Mouse (Mus musculus) lung, postnatal 0 days (tissue): ENCODE data around the gene Med19. TPM values are rescaled to one million over a fixed set of nuclear protein-coding genes. Genes with fewer than 3 reads are reported as not detected.
A peak's percentile ranks its signal among the peaks of the same experiment; 100 is the strongest.

ENCODE experiments used
- ATAC-seq: fragments of 200-750 bp; cut with Nextera tagmentation; 2 replicates; pipeline ENCODE4 v1.8.0; 2017; ENCODE audit warnings: moderate library complexity
- DNase-seq: peaks from one replicate; pipeline ENCODE4 v3.0.0-alpha.2; 2016; ENCODE audit warnings: low spot score
- H3K27ac ChIP-seq: fragments of 300-500 bp; sonication (generic); 2 replicates; pipeline ENCODE4 v1.5.1; 2014; ENCODE audit warnings: antibody characterized with exemption, mild to moderate bottlenecking, low read length, mixed read lengths
- H3K27me3 ChIP-seq: fragments of 300-500 bp; sonication (generic); replicated peaks from 2 replicates; pipeline ENCODE4 v1.6.1; 2014; ENCODE audit warnings: low read length, mixed read lengths; ENCODE audit not compliant: insufficient read depth
- H3K36me3 ChIP-seq: fragments of 300-500 bp; sonication (generic); 2 replicates; pipeline ENCODE4 v1.6.1; 2014; ENCODE audit warnings: low read length, mixed read lengths; ENCODE audit not compliant: insufficient read depth
- H3K4me1 ChIP-seq: fragments of 300-500 bp; sonication (generic); 2 replicates; pipeline ENCODE4 v1.6.1; 2014; ENCODE audit warnings: antibody characterized with exemption, low read depth, low read length, mixed read lengths; ENCODE audit not compliant: insufficient read depth
- H3K4me2 ChIP-seq: fragments of 300-500 bp; sonication (generic); replicated peaks from 2 replicates; pipeline ENCODE4 v1.6.1; 2014; ENCODE audit warnings: low read depth, mild to moderate bottlenecking, low read length, moderate library complexity, mixed read lengths
- H3K4me3 ChIP-seq: fragments of 300-500 bp; sonication (generic); 2 replicates; pipeline ENCODE4 v1.5.1; 2014; ENCODE audit warnings: low read depth, low read length
- H3K9ac ChIP-seq: fragments of 300-500 bp; sonication (generic); replicated peaks from 2 replicates; pipeline ENCODE4 v1.6.1; 2014; ENCODE audit warnings: low read depth, mild to moderate bottlenecking
- H3K9me3 ChIP-seq: fragments of 300-500 bp; sonication (generic); 2 replicates; pipeline ENCODE4 v1.6.1; 2016; ENCODE audit warnings: low read length, mixed read lengths
- CTCF ChIP-seq: IDR thresholded peaks from 2 replicates; pipeline ENCODE4 v1.5.1; 2016; ENCODE audit warnings: antibody characterized with exemption, mild to moderate bottlenecking
- EP300 ChIP-seq: IDR thresholded peaks from 2 replicates; pipeline ENCODE4 v1.6.1; 2016; ENCODE audit warnings: antibody characterized with exemption, mild to moderate bottlenecking, control low read depth
- WGBS: fragments of 180-500 bp; shearing (Covaris S2); extraction: QIAGEN DNeasy Blood & Tissue Kit; methylation state at CpG from one replicate; pipeline ENCODE4 v1.1.7; 2014; 5-methylcytosine and 5-hydroxymethylcytosine counted together
- polyA plus RNA-seq: library from polyadenylated mRNA; unstranded; fragments of >200 nt; fragmentation: Nextera tagmentation; extraction: Ambion mirVana; gene quantifications from 2 replicates; pipeline ENCODE4 v1.2.1, GENCODE M21; 2015

The Med19 gene
- polyA plus RNA-seq, 1 experiment from 2014 or later, result 21.0 TPM

DNA sequence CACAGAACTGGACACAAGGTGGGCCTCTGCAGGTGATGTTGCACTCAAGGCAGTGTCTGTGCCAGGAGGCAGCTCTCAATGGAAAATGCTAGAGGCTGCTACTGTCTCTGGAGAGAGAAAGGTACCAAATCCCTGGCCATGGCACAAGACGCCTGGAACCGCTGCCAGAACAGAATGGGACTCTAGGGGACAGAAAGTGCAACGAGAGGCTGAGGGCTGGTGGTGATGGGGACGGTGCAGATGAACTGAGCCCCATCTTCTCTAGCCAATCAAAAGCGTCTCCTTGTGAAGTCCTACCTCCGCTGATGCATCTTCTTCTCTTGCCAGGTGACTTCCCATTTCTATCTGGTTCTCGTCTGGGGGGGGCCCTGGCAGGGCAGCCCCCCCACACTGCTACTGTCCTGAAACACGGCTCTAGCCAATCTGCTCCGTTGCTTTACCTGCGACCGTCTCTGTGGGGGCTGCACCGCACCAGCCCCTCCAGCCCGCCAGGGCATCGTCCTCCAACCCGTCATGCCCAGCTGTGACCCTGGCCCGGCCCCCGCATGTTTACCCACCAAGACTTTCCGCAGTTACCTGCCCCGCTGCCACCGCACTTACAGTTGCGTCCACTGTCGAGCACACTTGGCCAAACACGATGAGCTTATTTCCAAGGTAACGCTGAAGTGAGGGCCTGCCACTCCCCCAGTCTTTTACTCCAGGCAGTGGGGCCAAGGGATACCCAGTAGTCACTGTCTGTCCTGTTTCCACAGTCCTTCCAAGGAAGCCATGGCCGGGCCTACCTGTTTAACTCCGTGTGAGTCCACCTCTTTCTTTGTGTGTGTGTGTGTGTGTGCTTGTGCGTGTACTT is 58.3 kb downstream of the Med19 start:
- ATAC-seq, result no peak
- 4% methylated on average over 27 of the region's 27 CpGs for WGBS
- Histone ChIP-seq H3K36me3 (no peaks in the 10 kb centered on the region), H3K27me3 (0 out of 2 replicates have a peak, but pooled peaks cover 11% of the 10 kb centered on the region), H3K27ac (no peak overlapping the region), H3K4me1 (peaks cover 16% of the 10 kb centered on the region; the same call in 1 of the 2 replicates), H3K4me2 (peak overlapping the region; percentile 19), H3K9me3 (no peaks in the 10 kb centered on the region), H3K4me3 (no peak overlapping the region; the same call in 1 of the 2 replicates), H3K9ac (no peak overlapping the region)
- TF ChIP-seq EP300, result no peak
- TF ChIP-seq CTCF, result no peak
- no peak for DNase-seq

DNA sequence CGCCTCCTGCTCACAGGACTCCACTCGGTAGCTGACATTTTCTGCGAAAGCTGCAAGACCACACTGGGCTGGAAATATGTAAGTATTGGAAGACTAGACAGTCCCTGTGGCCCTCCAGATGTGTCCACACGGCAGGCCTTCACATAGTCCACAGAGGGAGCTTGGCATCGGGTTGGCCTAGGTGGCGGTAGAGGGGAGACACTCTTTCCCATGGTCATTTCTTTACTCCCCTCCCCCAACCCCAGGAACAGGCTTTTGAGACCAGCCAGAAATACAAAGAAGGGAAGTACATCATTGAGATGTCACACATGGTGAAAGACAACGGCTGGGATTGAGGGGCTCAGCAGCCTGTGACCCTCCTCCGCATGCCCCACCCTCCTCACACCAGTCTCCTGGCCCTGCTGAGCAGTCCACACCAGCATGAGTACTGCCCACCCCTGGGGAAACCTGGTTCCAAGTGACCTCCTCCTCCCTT is 59.3 kb downstream of the Med19 start:
- Histone ChIP-seq H3K9ac (no peak overlapping the region), H3K9me3 (no peaks in the 10 kb centered on the region), H3K27ac (no peak overlapping the region), H3K27me3 (0 out of 2 replicates have a peak, but pooled peaks cover 11% of the 10 kb centered on the region), H3K36me3 (no peaks in the 10 kb centered on the region), H3K4me2 (no peak overlapping the region; the same call in 1 of the 2 replicates), H3K4me1 (peaks cover 26% of the 10 kb centered on the region), H3K4me3 (no peak overlapping the region)
- TF ChIP-seq CTCF (peak; percentile 56), EP300 (no peak)
- DNase-seq, result no peak
- WGBS, result 4% methylated on average over 8 of the region's 8 CpGs
- peak; percentile 10; the same call in 1 of the 2 replicates for ATAC-seq

Other genes with a start within 250 kb of the Med19 start
- 35.7 and 41.4 TPM in 2 replicates for gene Tfpi, start 201.6 kb upstream of the Med19 start, polyA plus RNA-seq
- gene Ctnnd1, start 27.6 kb upstream of the Med19 start, polyA plus RNA-seq, result 38.2 and 42.9 TPM in 2 replicates
- 0.06 and 0.07 TPM in 2 replicates for gene Btbd18, start 19.3 kb upstream of the Med19 start, polyA plus RNA-seq
- gene Selenoh, start 7.6 kb upstream of the Med19 start, polyA plus RNA-seq, result 94.3 and 102 TPM in 2 replicates
- gene Gm28635, start 361 bp upstream of the Med19 start, polyA plus RNA-seq, result not detected in 2 replicates
- 51.6 and 52.8 TPM in 2 replicates for gene Tmx2, start 738 bp downstream of the Med19 start, polyA plus RNA-seq
- 15.8 and 19.9 TPM in 2 replicates for gene Zdhhc5, start 36.8 kb downstream of the Med19 start, polyA plus RNA-seq
- 19.3 and 19.5 TPM in 2 replicates for gene Clp1, start 48.9 kb downstream of the Med19 start, polyA plus RNA-seq
- gene Ypel4, start 55.7 kb downstream of the Med19 start, polyA plus RNA-seq, result 2.6 and 3.4 TPM in 2 replicates
- gene Gm19426, start 65.3 kb downstream of the Med19 start, polyA plus RNA-seq, result 5.6 and 6.5 TPM in 2 replicates
- gene Serping1, start 97.0 kb downstream of the Med19 start, polyA plus RNA-seq, result 269 and 283 TPM in 2 replicates
- gene Ube2l6, start 120.4 kb downstream of the Med19 start, polyA plus RNA-seq, result 83.7 and 85.6 TPM in 2 replicates
- 0.44 and 0.53 TPM in 2 replicates for gene Smtnl1, start 144.2 kb downstream of the Med19 start, polyA plus RNA-seq
- gene Timm10, start 148.6 kb downstream of the Med19 start, polyA plus RNA-seq, result 24.2 and 28.5 TPM in 2 replicates
- gene Slc43a1, start 160.4 kb downstream of the Med19 start, polyA plus RNA-seq, result 4.9 and 6.6 TPM in 2 replicates
- gene Rtn4rl2, start 208.3 kb downstream of the Med19 start, polyA plus RNA-seq, result 0.62 and 1.1 TPM in 2 replicates